Mouse (Mus musculus): ENCODE measurements around the gene 4930426L09Rik.

4930426L09Rik gene

GRCm38 (mm10) chr2:19037430-19037829 is 39.3 kb downstream of the 4930426L09Rik start:
- no peak for TF ChIP-seq GATA4 (IDR thresholded peaks at IDR 0.05; ENCODE audit: insufficient replicate concordance, low read length)

GRCm38 (mm10) chr2:19037907-19038570 is 39.9 kb downstream of the 4930426L09Rik start:
- no peak for TF ChIP-seq GATA4 (IDR thresholded peaks at IDR 0.05; ENCODE audit: insufficient replicate concordance, low read length)

GRCm38 (mm10) chr2:19048225-19048624 is 50.1 kb downstream of the 4930426L09Rik start:
- TF ChIP-seq GATA4 (IDR thresholded peaks at IDR 0.05; ENCODE audit: insufficient replicate concordance, low read length), result no peak

- TF ChIP-seq GATA4 (IDR thresholded peaks at IDR 0.05; ENCODE audit: insufficient replicate concordance, low read length), result no peak
Measured at GRCm38 (mm10) chr2:19049341-19049740, 51.2 kb downstream of the 4930426L09Rik start.
